Mouse (Mus musculus) adrenal gland (tissue): ENCODE data around the gene Tnrc18.

Experiments
- intact Hi-C: fragments of 180-260 bp; cut with DNase I; formaldehyde crosslinking; loops from one replicate; pipeline ENCODE4 v1.15.1; 2025

The Tnrc18 gene

GRCm38 (mm10) chr5:142811870-142812443, 5.5 kb downstream of the Tnrc18 start:
- intact Hi-C loops, result loop anchor here (5.0 kb wide), 1 partner anchor 40 kb away; no protein-coding TSS in a partner anchor

- intact Hi-C loops, result loop anchor here (5.0 kb wide), 1 partner anchor 39 kb away; no protein-coding TSS in a partner anchor
These were observed 6.5 kb downstream of the Tnrc18 start for GRCm38 (mm10) chr5:142810710-142811599.

DNA sequence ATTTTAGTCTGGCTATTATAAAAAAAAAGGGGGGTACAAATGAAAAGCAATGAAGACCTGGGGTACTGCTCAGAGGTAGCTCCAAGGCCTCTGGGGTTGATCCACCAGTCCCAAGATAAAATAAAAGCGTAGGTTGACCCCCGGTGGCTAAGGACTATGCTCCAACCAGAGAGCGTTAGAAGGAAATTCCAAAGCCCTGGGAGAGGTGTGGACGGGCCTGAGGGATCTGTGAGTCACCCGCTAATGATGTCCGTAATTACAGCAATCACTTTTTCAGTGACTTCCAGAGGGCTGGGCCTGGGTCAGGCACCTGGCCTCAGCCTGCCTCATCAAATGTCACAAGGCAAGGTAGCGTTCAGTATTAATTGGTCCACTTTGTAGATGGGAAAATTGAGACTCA, 9.8 kb downstream of the Tnrc18 start:
- intact Hi-C loops, result no loop called here

- intact Hi-C loops, result no loop called here
These were observed 13.7 kb downstream of the Tnrc18 start for GRCm38 (mm10) chr5:142803746-142804145.

GRCm38 (mm10) chr5:142802884-142803283, 14.6 kb downstream of the Tnrc18 start:
- intact Hi-C loops, result no loop called here

DNA sequence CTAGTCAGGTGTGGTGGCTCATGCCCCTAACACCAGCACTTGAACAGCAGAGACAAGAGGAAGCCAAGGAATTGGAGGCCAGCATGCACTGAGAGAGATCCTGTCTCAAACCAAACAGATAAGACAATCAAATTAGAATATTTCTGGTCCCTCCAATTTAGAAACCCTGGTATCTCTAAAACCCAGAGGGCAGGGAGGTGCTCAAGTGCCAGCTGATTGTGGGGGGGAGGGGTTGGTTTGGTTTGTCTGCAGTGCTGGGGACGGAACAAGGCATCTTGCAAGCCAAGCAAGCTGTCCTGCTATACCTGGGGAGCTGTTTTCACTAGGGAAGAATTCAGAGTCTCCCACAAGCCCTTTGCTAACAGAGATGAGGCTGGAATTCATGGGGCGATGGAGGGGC, 15.5 kb downstream of the Tnrc18 start:
- intact Hi-C loops, result no loop called here

DNA sequence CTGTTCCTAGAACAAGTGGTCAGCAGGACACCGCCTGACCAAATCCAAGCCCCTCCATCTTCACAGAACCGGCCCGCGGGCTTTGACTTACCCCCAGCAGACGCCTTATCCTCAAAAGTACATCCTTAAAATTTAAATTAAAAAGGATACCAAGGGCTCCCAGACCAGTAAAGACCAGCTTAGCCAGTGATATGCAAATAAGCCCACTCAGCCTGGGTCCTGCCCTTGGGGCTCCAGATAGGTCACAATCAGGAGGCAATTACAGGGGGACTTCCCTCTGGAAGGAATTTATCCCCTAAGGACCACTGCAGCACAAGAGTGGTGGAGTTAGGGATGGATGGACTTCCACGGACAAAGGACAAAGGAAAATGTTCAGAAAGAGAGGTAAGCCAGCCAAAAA, 16.8 kb downstream of the Tnrc18 start:
- intact Hi-C loops, result no loop called here

DNA sequence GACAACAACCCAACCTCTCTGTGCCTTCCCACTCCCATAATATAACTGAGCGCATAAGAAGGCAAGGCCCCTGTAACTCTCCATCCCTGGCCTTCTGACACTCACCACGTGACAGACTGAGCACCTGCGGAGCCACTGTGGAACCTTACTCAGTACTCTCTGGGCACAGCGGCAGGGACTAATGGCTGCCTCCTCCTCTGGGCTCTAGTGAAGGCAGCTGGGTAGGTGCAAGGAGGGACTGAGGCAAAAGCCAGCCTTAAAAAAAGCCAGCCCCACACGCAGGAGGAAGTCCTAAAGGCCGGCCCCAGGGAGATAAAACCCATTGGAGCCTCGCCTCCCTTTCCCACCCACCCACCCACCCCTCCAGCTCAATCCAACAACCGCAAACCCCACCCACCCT, 17.3 kb downstream of the Tnrc18 start:
- intact Hi-C loops, result no loop called here

DNA sequence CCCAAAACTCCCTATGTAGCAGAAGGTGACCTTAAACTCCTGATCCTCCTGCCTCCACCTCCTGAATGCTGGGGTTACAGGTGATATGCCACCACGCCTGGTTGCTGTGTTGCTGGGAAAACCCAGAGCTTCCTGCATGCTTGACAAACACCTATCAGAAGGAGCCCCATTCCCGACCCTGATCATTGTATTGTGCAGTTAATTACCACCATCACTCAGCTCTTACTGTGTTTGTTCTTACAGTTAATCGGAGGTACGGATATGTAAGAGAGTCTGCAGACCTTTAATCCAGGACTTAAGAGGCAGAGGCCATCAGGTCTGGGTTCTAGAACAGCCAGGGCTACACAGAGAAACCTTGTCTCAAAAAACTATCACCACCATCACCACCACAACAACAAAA, 18.2 kb downstream of the Tnrc18 start:
- intact Hi-C loops, result no loop called here

DNA sequence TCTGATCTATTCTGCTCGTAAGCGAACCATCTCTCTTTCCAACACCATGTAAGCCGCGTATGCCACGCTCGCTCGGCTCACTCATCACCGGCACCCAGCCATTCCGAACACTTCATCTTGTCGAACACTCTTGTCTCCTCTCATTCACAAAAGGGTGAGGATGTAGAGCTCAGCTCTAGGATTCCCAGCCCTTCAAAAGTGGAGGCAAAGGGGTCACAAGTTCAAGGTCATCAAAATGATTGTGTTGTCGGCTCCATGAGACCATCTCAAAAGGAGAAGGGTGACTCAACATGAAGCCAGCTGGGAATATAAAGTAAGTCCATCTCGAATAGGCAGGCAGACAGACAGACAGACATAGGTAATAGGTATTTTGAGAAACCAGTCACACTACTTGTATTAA, 19.3 kb downstream of the Tnrc18 start:
- intact Hi-C loops, result no loop called here

- intact Hi-C loops, result no loop called here
These were observed 19.8 kb downstream of the Tnrc18 start for GRCm38 (mm10) chr5:142797620-142798019.

DNA sequence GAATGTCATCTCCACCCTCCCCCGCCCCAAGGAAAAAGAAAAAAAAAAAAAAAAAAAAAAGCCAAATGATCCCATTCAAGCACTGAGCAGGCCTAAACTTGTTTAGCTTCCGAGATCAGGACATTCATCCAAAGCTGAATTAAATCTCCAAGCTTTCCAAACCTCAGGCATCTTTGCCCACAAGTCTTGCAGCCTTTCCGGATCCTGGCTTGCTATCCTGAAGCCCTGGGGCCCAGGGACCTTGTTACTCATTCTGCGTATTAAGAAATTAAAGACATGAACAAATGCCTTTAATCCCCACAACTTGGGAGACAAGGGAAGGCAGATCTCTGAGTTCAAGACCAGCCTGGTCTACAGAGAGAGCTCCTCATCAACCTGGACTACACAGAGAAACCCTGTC, 20.5 kb downstream of the Tnrc18 start:
- intact Hi-C loops, result no loop called here

GRCm38 (mm10) chr5:142794582-142794981, 22.9 kb downstream of the Tnrc18 start:
- intact Hi-C loops, result no loop called here

- intact Hi-C loops, result no loop called here
These were observed 23.3 kb downstream of the Tnrc18 start for GRCm38 (mm10) chr5:142794161-142794560.

- intact Hi-C loops, result no loop called here
These were observed 24.9 kb downstream of the Tnrc18 start for GRCm38 (mm10) chr5:142792594-142792993.

DNA sequence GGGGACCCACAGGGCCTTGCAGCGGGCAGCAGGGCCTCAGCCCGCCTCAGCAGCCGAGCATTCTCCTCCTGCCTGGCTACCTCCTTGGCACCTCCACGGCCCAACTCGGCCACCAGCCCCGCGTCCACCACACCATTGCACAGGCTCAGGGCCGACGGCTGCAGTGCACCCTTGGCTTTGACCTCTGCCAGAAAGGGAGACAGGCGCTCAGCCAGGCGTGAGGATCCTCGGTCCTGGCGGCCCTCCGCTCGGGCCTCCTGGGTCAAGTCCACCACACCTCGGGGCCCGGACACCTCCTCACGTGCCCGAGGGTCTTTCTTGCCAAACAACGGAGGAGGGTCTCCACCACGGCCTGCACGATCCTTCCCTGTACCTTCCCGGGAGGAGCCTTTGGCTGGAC, 29.2 kb downstream of the Tnrc18 start:
- intact Hi-C loops, result no loop called here

- intact Hi-C loops, result no loop called here
These were observed 30.1 kb downstream of the Tnrc18 start for GRCm38 (mm10) chr5:142787304-142787905.

- intact Hi-C loops, result no loop called here
These were observed 30.8 kb downstream of the Tnrc18 start for GRCm38 (mm10) chr5:142786709-142787108.

DNA sequence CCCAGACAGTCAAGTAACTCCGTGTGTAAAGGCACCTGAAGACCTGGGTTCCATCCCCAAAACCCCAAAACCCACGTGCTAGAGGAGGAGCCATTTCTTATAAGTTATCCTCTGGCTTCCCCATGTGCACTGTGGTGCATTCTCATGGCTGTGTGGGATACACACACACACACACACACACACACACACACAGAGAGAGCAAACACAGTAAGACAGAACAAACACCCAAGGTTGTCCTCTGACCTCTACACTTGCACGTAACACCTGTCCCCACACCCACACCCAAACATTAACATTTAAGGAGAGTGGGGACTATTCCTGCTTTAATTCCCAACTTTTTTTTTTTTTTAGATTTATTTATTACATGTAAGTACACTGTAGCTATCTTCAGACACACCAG, 31.2 kb downstream of the Tnrc18 start:
- intact Hi-C loops, result no loop called here

GRCm38 (mm10) chr5:142783142-142783540, 34.3 kb downstream of the Tnrc18 start:
- intact Hi-C loops, result no loop called here

DNA sequence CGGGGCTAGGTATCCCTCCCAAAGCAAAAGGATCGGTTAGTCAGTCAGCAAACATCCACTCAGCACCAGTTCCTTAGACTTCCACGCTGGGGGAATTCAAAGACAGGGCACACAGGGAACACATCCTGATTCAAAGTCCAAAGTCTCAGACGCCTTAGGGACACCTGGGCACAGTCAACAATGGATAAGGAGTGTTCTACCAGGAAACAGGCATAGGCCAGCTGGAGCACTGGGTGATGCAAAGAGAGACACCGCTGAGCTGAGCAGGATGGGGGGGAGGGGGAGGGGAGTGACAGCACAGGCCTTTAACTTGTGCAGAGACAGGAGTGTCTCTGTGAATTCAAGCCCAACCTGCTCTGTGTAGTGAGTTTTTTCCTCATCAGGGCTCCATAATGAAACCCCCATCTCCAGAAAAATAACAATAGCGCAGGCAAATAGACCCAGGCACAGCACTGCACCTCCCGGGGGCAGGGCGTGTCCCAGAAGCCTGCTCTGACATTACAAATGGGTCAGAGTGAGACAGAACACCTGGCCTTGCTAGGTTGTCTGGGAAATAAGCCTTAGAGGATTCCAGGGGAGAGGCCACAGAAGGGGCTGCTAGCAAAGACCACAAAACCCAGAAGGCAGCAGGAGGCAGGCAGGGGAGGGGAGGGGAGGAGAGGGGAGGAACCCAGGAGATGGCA, 34.9 kb downstream of the Tnrc18 start:
- intact Hi-C loops, result no loop called here

GRCm38 (mm10) chr5:142780579-142780978, 36.9 kb downstream of the Tnrc18 start:
- intact Hi-C loops, result no loop called here
